Mouse (Mus musculus) bone marrow macrophage, adult 2 months (primary cell): Measurements from ENCODE around the gene Fam71e1.

ENCODE experiments used
- CTCF ChIP-seq: IDR thresholded peaks from 2 replicates; pipeline ENCODE4 v1.5.1; 2012; ENCODE audit warnings: low read depth, mild to moderate bottlenecking, low read length, moderate library complexity
- POLR2A ChIP-seq: IDR thresholded peaks from 2 replicates; pipeline ENCODE4 v1.6.1; 2012; ENCODE audit warnings: mild to moderate bottlenecking, low read depth, low read length, borderline replicate concordance

- TF ChIP-seq CTCF (no peak), POLR2A (no peak)
Observed at GRCm38 (mm10) chr7:44543071-44543470, 46.7 kb downstream of the Fam71e1 start.
